Mouse (Mus musculus): ENCODE measurements around the gene Mamdc4.

Mamdc4 gene

GRCm38 (mm10) chr2:25574579-25575431, at the start of gene Mamdc4, which contains the start of gene Phpt1:
Mamdc4 (minus strand) TSS chr2:25574845.
Phpt1 (minus strand) TSS chr2:25575224.
- peak; percentile 96 for DNase-seq

- DNase-seq: peak; percentile 83
These were observed 46.9 kb upstream of the Mamdc4 start, which contains the start of gene Tmem141 for GRCm38 (mm10) chr2:25621229-25622200. Tmem141 (minus strand) TSS chr2:25622005.

GRCm38 (mm10) chr2:25620852-25621228, 46.2 kb upstream of the Mamdc4 start:
- no peak for DNase-seq

GRCm38 (mm10) chr2:25620386-25620785, 45.7 kb upstream of the Mamdc4 start:
- no peak for DNase-seq

GRCm38 (mm10) chr2:25617578-25617977, 42.9 kb upstream of the Mamdc4 start, which contains the start of gene Ccdc183:
Ccdc183 (minus strand) TSS chr2:25617678.
- no peak for DNase-seq

GRCm38 (mm10) chr2:25616398-25616797, 41.8 kb upstream of the Mamdc4 start:
- no peak for DNase-seq

GRCm38 (mm10) chr2:25608671-25609070, 34.0 kb upstream of the Mamdc4 start:
- no peak for DNase-seq

GRCm38 (mm10) chr2:25607761-25608622, 33.3 kb upstream of the Mamdc4 start, which contains the start of gene Rabl6:
Rabl6 (minus strand) TSS chr2:25608521.
- peak; percentile 93 for DNase-seq

- no peak for DNase-seq
These were observed 27.9 kb upstream of the Mamdc4 start for GRCm38 (mm10) chr2:25602526-25602925.

- DNase-seq: no peak
These were observed 25.4 kb upstream of the Mamdc4 start for GRCm38 (mm10) chr2:25600037-25600436.

- DNase-seq: no peak
These were observed 24.1 kb upstream of the Mamdc4 start for GRCm38 (mm10) chr2:25598749-25599148.

GRCm38 (mm10) chr2:25596765-25597510, 22.3 kb upstream of the Mamdc4 start:
- DNase-seq: no peak

- DNase-seq: no peak
These were observed 17.2 kb upstream of the Mamdc4 start for GRCm38 (mm10) chr2:25591863-25592262.

GRCm38 (mm10) chr2:25588227-25588907, 13.7 kb upstream of the Mamdc4 start:
- DNase-seq: no peak

- DNase-seq: no peak
These were observed 12.6 kb upstream of the Mamdc4 start for GRCm38 (mm10) chr2:25587290-25587689.

- DNase-seq: no peak
These were observed 11.0 kb upstream of the Mamdc4 start for GRCm38 (mm10) chr2:25585601-25586000.

GRCm38 (mm10) chr2:25584856-25585255, 10.2 kb upstream of the Mamdc4 start:
- DNase-seq: no peak

GRCm38 (mm10) chr2:25584152-25584551, 9.5 kb upstream of the Mamdc4 start:
- DNase-seq: no peak

GRCm38 (mm10) chr2:25583571-25583970, 8.9 kb upstream of the Mamdc4 start:
- no peak for DNase-seq

- DNase-seq: no peak
These were observed 8.5 kb upstream of the Mamdc4 start for GRCm38 (mm10) chr2:25583120-25583481.

Measured in right cerebral cortex, postnatal 25 days (tissue).